Mouse (Mus musculus) A20 (cell line): Measurements from ENCODE around the gene Ampd2.

Experiments
- DNase-seq: peaks from one replicate; pipeline ENCODE4 v3.0.0-alpha.2; 2011; ENCODE audit warnings: low read depth, low spot score

The Ampd2 gene

DNA sequence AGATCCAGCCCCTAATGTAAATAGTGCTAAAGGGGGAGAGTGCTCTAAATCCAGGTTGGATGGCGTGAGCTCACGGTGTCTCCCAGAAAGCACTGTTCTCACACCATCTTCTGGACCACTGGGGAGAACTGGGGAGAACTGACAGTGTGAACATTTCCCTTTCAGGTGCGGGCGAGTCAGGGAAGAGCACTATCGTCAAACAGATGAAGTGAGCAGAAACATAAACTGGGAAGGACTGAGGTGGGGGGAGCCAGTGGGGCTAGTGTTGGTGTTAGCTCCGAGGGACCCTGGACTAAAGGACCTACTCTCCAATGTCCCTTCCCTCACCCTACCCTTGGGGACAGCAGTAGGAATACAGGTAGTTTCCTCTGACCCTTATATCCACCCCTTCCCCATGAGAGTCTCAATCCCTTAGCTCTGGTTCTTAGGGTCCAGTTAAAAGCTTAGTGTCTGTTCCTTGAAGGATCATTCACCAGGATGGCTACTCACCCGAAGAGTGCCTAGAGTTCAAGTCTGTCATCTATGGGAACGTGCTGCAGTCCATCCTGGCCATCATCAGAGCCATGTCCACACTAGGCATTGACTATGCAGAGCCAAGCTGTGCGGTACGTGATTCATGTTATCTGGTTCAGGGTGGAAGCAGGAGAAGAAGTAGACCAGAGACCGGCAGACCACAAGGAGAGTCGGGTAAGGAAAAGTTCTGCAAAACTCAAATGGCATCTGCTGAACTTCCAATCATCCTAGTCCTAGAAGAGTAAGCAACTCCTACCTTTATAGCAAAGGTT is 8.7 kb upstream of the Ampd2 start:
- DNase-seq: no peak

DNA sequence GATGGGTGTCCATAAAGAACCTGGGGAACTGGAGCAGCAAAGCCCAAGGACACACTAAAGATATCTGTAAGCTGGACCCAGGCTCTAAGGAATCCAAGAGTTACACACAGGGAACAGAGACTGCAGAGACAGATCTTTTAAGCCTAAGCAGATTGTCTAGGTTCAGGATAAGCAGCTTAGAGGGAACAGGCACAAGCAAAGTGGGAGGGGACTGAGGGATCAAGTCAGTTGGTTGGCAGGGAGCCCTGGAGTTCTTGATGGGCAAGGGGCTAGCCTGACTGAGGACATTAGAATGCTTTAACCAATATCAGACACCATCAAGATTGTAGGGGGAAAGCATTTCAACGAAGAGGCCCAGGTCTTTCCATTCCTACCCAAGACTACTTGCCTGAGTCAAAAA is 7.7 kb upstream of the Ampd2 start:
- no peak for DNase-seq

DNA sequence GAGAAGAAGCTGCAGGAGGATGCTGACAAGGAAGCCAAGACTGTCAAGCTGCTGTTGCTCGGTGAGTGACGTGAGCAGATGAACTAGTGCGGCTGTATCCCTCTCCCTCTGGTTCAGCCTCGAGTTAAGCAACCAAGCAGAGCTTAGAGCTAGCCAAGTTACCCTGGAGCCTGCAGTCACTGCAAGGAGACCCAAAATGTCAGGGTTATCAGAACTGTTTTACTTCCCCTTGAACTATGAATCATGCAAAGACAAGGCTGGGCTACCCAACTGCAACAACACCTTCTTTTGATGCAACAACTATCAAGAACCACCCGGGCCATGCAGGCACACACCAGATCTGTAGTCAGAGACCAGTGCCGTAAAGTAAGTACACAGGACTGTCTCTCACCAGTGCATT is 6.9 kb upstream of the Ampd2 start:
- no peak for DNase-seq

DNA sequence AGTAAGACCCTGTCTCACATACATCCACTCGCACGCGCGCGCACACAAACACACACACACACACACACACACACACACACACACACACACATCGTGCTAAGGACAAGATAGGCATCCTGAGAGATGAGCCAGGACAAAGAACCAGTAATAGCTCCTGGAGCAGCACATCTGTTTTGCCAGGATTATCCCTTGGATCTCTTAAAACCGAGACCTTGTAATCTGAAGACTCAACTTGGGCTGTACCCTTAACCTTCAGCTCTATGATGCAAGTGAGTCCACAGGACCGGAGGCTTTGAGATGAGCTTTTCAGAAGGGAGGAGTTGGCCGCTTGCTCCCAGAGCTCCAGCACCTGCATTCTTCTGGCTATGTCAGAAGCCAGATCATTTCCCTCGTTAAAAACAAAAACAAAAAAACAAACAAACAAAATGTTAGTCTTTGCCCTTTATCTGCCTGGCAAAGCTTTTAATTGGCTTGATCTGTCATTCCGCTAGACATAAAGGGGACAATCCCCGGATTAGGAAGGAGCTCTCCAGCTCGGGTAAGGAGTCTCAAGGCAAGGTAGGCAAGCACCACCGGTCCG is 6.2 kb upstream of the Ampd2 start, which contains the start of gene Gnat2:
Gene Gnat2, plus strand, starts transcription at position 254 of the 580 bp plus-strand sequence.
- no peak for DNase-seq

DNA sequence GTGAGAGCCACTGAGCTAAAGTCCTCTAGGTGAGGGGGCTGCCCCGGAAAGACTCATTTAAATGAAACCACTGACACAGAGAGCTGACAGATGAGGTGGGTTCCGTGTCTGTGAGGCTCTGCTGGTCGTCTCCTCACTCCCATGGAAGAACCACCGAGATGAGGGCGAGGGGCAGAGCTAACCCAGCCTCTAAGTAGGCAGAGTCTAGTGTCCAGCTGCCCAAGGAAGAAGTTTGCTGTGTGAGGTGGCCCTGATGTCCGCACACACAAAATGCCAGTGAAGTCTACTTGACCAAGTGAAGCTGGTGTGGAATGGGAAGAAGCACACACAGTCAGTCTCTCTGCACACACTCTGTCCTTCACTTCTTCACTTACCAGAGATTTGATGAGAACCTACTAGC is 5.6 kb upstream of the Ampd2 start:
- DNase-seq: no peak

DNA sequence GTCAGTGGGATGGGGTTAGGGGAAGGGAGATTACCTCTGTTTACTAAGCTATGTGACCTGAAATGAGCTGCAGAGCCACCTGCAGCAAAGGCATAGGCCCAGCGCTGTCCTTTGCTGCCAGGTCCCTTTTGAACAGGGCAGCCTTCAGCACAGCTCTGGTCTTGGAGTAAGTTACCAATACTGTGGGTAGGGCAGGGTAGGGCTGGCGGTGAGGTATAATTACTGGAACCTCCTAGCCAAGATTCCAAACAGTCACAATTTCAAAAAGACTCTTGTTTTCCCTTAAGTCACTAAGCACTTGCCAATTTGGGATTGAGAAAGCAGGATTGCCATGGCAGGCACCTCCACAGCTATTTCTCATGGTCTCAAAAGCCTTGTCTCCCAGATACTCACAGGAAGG is 4.1 kb upstream of the Ampd2 start:
- DNase-seq: no peak

DNA sequence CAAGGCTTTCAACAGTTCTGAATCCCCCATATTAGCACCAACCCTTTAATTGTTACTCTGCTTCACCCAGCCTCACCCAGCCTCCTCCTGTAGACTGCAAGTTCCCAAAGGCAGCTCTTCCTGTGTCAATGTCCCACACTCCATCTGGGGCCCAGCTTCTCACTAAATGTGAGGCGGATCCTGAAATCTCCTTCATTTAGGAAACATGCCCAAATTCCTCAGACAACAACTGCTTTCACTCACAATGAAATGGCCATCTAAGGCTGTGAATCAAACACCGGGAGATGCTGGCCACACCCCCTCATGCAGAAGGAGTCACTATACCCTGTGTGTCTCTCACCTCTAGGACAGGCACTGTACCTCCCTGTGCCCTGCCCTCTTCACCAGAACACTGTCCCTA is 3.5 kb upstream of the Ampd2 start:
- no peak for DNase-seq

DNA sequence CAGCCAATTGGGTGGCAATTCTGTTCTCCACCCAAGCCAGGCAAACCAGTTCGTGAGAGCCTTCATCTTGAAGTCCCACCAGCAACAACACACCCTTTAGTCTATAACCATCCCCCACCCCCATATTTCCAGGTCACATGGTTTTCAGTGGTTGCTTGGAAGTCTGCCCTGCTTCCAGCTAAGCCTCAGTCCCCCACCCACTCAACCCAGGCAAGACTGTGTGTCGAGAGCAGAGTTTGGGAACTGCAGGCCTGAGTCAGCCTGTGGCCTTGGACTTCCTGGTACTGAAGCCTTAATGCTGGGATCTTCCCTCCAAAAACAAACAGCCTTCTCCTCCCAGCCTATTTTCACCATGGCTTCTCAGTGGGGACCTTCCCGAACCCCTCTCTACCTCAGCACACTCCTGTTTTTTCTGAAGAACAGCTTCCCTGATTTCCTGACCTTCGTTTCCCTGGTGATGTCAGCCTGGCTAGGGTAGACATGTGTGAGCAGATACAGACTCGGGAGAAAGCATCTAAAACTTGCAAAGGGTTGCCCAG is 2.5 kb upstream of the Ampd2 start:
- no peak for DNase-seq

DNA sequence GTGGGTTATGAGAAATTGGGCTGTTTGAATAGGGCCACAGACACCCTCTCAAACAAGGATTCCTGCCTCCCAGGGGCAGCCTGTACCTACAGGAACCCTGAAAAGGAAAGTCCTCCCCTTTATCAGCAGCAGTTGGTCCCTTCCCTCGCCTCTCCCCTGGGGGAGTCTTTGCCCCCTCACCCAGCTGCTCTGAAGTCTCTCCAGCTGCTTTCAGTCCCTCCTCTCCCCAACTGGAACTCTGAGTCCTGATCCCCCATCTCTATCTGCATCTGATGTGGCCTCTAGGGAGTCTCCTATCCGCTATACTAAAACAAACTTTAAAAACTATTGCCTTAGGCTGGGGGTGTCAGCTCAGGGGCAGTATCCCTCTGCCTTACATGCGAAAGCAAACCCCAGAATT is 878 bp upstream of the Ampd2 start:
- DNase-seq: peak; percentile 50

DNA sequence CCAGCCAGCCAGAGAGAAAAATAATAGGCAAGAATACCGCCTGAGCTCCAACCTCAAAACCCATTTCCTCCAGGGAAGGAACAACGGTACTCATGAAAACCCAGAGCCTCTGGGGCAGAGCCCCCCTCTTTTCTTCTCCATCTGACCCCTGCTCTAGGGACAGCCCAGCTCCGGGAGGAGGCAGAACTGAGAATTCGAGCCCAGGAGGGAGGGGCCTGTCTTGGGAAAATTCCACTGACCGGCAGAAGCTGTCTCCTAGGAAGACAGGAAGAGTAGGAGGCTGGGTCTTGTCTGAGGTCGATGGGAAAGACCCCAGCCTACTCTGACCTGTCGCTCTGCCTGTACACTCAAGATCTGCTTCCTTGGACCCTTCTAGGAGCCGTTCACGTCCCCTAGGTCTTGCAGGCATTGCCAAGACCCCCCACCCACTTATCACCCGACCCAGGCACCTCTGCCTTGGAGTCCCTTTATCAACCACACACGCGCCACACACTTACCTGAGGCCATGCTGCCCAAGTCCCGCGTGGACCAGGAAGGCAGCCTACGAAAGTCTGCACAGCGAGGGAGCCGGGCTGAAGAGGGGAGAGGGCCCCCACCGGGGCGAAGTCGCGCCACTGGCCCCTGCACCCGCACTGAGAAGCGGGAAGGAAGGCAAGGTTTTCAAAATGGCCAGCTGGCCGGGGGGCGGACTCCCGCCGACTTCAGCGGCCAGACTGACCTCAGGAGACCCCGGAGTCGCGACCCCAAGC is 556 bp downstream of the Ampd2 start:
- DNase-seq: no peak

DNA sequence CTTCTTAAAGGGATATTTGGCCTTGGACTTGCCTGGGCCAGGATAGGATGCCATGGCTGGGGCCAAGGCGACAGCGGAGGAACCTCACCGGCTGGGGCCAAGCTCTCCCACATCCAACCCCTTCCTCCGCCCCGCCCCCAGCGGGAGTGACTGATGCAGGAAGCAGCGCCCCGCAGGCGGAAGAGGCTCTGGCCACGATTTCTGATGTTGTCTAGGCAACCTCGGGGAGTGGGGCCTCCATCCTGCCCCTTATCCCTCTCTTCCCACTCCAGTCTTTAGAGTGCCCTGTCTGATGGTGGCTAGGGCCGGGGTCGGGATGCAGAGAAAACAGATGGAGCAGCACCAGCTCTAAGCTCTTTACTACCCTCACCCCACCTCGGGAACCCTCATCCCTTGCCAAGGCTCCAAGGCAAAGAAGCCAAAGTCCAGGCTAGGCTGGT is 1.1 kb downstream of the Ampd2 start:
- peak; percentile 86 for DNase-seq

DNA sequence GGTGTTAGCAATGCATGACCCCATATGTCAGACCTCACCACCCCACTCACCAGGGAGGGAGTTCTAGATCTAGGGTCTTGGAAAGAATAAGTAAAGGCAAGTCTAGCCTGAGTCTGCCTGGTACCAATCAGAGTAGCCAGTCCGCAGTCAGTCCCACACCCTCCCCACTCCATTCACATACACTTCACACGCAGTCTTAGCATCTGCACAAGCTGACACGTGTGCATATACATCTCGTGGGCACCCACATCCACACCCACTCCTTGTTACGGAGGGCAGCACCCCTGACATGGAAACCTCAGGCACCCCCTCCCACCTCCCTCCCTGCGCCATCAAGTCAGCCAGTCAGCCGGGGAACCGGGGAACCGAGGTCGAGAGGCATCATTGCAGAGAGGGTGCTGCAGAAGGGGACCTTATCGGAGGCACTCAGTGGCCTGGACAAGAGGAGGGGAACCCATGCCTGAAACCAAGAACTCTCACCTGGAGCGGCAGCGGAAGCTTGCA is 1.6 kb downstream of the Ampd2 start:
- no peak for DNase-seq

DNA sequence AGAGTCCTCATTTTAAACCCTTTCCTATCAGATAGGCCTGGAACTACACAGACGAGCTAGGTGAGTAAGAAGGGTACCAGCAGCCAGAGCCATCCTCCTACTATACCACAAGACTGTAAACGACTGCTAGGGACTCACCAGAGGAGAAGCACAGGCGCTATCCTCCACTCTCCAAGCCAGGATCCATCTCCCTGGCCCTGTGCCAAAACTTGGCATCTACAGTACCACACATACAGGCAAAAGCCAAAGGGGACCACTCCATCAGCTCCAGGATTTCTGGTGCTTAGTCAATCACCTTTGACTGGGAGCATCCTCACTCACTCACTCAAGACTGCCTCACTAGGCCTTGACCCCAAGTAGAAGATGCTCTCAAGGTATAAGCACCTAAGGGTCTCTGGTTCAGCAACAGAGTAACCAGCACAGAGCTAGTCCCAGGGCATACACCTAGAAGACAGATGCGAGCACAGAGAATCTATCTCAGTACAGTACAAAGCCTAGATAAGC is 2.5 kb downstream of the Ampd2 start:
- DNase-seq: no peak

DNA sequence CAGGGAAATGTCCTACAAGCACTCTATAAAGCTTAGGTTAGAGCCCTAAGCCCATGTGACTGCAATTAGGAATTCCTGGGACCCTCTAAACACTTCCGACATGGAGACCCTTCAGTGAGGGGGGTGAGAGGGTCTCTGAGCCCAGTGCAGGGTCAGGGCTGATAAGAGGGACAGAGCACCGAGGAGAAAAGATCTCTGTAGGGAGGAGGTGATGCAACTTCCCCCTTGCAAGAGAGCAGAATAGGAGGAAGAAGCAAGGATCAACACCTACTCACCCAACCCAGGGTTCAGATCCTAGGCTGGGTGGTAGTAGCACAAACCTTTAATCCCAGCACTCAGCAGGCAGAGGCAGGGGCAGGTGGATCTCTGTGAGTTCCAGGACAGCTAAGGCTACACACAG is 3.3 kb downstream of the Ampd2 start:
- no peak for DNase-seq

DNA sequence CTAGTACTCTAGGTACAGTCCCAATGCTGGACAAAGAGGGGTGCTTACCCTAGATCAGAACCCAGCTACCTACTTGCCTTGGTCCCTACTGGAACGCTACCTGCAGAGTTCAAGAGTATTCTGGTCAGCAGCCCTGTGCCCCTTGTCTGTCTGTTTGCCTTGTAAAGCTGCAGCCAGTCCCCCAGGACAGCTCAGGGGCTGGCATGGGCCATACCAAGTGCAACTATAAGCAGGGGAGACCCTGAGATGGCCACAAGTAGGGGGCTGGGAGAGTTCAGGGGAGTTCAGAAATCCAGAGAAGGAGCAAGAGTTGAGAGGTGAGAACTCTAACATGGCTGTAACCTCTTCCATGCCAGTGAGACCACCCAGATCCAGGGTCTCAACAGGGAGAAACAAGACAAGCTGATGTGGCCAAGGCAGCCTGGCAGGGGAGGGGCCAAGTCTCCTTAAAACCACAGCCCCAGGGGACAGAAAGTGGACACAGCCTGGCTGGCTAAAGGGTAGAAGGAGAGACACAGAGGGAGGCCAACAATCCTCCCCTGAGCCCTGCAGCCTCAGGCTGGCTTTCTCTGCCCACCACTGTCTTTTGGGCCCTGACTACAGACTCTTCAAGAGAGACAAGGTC is 4.1 kb downstream of the Ampd2 start:
- DNase-seq: no peak

DNA sequence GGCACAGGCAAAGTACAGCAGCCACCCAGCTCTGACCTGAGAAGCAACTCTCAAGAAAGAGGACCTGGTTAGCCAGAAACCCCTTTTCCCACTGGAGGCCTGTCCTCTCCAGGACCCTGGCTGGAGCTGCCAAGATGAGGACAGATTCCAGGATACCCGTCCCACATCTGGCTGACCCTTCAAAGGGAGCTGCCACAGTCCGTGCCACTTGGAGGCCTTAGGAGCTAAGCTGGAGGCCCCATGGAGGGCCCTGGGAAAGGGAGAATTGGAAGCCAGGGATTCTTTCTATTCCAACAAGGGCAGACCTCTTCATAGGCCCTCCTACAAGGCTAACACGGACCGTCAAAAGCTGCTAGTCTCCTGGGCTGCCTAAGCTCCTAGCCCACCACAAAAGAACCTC is 4.8 kb downstream of the Ampd2 start:
- no peak for DNase-seq

DNA sequence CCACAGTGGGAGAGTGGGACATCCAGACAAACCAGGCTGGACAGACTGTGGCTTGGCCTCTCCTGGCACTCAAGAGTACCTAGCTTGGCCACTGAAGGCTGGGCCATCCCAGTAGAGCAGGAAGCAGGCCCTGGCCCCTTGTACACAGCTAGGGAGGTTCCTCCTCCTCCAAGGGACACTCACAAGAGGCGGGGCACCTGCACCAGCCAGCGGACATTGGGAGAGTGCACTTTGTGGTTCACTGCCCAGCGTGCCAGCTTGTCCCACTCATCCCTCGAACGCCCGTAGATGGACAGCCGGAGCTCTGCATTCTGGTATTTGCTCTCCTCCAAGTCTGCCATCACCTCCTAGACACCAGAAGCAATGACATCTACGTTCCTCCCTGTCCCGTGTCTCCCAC is 9.6 kb downstream of the Ampd2 start:
- no peak for DNase-seq

DNA sequence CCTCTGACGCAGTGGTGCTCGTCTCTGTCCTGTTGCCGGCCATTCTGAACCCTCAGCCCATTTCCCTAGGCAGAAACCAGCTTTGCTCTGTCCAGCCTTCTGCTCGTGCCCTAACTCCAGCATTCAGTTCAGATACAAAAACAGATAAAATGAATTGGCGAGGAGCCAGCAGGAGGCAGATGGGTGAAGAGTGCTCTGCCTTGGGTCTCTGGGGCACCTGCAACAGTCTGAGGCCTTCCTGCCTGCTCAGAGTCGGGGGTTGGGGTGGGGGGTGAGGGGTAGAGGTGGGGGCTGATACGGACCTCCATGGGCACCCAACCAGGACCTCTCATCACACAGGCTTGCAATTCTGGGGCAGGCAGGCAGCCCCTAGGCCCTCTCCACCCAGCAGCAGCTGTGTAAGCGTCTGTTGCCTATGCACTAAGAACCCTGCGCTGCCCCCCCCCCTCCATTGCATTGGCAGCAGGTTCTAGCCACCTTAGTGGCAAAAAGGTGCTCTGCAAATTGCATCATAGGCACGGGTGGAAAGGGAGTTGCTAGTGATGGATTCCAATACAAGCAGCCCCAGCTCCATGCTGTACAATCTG is 13.4 kb downstream of the Ampd2 start:
- no peak for DNase-seq

DNA sequence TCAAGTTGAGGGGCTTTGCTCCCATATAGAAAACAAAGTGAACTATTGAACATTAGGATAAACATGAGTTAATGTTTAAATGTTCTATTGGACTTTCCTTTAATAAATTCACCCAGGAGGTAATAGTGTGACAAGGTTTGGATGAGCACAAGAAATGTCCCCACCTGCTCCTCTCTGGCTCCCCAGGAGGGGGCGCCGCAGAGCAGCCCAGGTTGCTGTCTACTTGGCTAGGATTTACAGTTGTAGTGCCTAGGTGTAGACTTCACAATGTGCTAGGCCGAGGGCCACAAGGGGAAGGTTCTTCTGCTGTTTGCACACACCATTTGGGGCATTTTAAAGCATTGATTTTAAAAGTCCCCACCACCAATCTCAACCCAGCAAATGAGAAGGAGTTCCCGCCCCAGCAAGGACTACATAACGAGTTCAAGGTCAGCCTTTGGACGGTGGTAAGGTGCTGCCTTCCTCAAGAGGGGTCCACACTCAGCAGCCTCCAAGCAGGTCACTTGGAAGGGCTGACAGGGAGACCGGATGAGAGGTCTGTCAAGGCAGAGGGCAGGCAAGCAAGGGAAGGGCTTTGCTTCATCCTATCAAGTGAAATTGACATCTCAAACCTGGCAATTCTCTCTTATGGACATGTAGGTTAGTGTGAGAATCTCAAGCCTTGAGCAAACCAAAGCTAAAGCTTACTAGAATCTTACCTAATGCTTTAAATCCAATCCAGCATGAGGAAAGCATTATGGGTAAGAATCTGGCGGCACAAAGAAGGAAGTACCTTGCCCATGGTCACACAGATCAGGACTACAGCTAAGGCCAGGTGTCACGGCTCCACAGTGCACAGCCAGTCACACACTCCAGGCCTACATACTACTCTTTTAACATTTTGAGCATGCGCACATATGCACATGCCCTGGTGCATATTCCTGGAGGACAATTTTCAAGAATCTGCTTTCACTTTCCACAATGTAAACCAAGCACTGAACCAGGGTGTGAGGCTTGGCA is 15.9 kb downstream of the Ampd2 start:
- peak; percentile 73 for DNase-seq
